Mouse (Mus musculus) left cerebral cortex, adult 9 months (tissue): ENCODE measurements around the gene Ccdc85b.
"Not testable (repeated sequence)": the region's sequence is repeated elsewhere in the genome, so short reads cannot be mapped to it uniquely, and the experiment has no call there.

Experiments
- DNase-seq, 2 experiments: peaks; one replicate each; pipeline ENCODE4 v3.0.0; 2022; ENCODE audit warnings: low spot score in 2 of 2

Gene Ccdc85b

GRCm38 (mm10) chr19:5457746-5458442 lies at the start of gene Ccdc85b:
Ccdc85b (minus strand) TSS chr19:5457894.
- DNase-seq, result no peak

GRCm38 (mm10) chr19:5503687-5504086 lies 46.0 kb upstream of the Ccdc85b start, which contains the start of gene 1700020D05Rik:
1700020D05Rik (minus strand) TSS chr19:5503787.
- DNase-seq, result no peak

- DNase-seq, result no peak
Observed at GRCm38 (mm10) chr19:5500330-5500875, 42.7 kb upstream of the Ccdc85b start.

- peak in 1 of 2 experiments; percentile 1 for DNase-seq
Observed at GRCm38 (mm10) chr19:5496052-5496370, 38.3 kb upstream of the Ccdc85b start.

GRCm38 (mm10) chr19:5495353-5496051 lies 37.8 kb upstream of the Ccdc85b start:
- no peak for DNase-seq

GRCm38 (mm10) chr19:5494314-5494713 lies 36.6 kb upstream of the Ccdc85b start:
- no peak for DNase-seq

- not testable (repeated sequence) for DNase-seq
Observed at GRCm38 (mm10) chr19:5493301-5493721, 35.6 kb upstream of the Ccdc85b start.

- DNase-seq, result no peak
Observed at GRCm38 (mm10) chr19:5492641-5493040, 34.9 kb upstream of the Ccdc85b start.

GRCm38 (mm10) chr19:5490898-5491708 lies 33.4 kb upstream of the Ccdc85b start:
- DNase-seq, result peak in 1 of 2 experiments; percentile 84

- peak; percentile 88 to 96 for DNase-seq
Observed at GRCm38 (mm10) chr19:5490313-5490897, 32.7 kb upstream of the Ccdc85b start, which contains the start of gene Cfl1. Cfl1 (plus strand) TSS chr19:5490455.

GRCm38 (mm10) chr19:5489721-5490120 lies 32.0 kb upstream of the Ccdc85b start:
- DNase-seq, result not testable (repeated sequence)

- DNase-seq, result peak; percentile 96 to 98
Observed at GRCm38 (mm10) chr19:5488878-5489571, 31.3 kb upstream of the Ccdc85b start.

- DNase-seq, result peak; percentile 89 to 97
Observed at GRCm38 (mm10) chr19:5487768-5488550, 30.3 kb upstream of the Ccdc85b start, which contains the start of gene Mus81. Mus81 (minus strand) TSS chr19:5488402.

- no peak for DNase-seq
Observed at GRCm38 (mm10) chr19:5486771-5487170, 29.1 kb upstream of the Ccdc85b start.

GRCm38 (mm10) chr19:5486286-5486685 lies 28.6 kb upstream of the Ccdc85b start:
- DNase-seq, result no peak

GRCm38 (mm10) chr19:5485821-5486220 lies 28.1 kb upstream of the Ccdc85b start:
- DNase-seq, result no peak

GRCm38 (mm10) chr19:5485371-5485770 lies 27.7 kb upstream of the Ccdc85b start:
- DNase-seq, result no peak

GRCm38 (mm10) chr19:5484496-5484895 lies 26.8 kb upstream of the Ccdc85b start:
- no peak for DNase-seq

GRCm38 (mm10) chr19:5483386-5484359 lies 26.0 kb upstream of the Ccdc85b start:
- DNase-seq, result no peak
